Mouse (Mus musculus) mammary gland, adult 2 months (tissue): ENCODE measurements around the gene Pdxk. TPM values are rescaled to one million over a fixed set of nuclear protein-coding genes. Genes with fewer than 3 reads are reported as not detected.

ENCODE experiments used
- polyA plus RNA-seq: library from polyadenylated mRNA; depleted of rRNA; stranded (reverse); fragments of >200 nt; gene quantifications from 2 replicates; pipeline ENCODE4 v1.2.3, GENCODE M21; 2012; ENCODE audit warnings: low replicate concordance; rRNA removed

Gene Pdxk
- 36.1 and 37.3 TPM in 2 replicates for polyA plus RNA-seq

DNA sequence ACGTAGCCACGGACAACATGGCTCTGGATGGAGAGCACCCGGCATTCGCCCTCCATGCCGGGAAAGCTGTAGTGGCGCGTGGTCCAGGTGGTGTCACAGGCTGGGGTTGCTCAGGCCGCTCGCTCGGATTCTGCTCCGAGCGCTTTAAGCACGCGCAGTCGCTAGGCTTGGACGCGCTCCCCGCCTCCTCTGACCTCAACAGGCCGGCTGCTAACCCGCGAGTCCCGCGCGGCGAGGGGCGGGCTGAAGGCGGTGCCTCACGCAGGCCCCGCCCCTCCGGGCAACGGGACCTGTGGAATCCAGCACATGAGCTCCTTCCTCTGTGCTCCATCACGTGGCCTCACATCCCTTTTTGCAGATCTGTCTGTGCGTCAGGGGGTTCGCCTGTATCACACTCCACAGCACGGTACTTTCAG lies at the start of gene Pdxk:
TSS of gene Pdxk (minus strand) at position 184 of the 416 bp plus-strand sequence.

GRCm38 (mm10) chr10:78425181-78426041 lies 39.4 kb downstream of the Pdxk start, which contains the start of gene Cstb:
Cstb (plus strand) TSS chr10:78425669.

DNA sequence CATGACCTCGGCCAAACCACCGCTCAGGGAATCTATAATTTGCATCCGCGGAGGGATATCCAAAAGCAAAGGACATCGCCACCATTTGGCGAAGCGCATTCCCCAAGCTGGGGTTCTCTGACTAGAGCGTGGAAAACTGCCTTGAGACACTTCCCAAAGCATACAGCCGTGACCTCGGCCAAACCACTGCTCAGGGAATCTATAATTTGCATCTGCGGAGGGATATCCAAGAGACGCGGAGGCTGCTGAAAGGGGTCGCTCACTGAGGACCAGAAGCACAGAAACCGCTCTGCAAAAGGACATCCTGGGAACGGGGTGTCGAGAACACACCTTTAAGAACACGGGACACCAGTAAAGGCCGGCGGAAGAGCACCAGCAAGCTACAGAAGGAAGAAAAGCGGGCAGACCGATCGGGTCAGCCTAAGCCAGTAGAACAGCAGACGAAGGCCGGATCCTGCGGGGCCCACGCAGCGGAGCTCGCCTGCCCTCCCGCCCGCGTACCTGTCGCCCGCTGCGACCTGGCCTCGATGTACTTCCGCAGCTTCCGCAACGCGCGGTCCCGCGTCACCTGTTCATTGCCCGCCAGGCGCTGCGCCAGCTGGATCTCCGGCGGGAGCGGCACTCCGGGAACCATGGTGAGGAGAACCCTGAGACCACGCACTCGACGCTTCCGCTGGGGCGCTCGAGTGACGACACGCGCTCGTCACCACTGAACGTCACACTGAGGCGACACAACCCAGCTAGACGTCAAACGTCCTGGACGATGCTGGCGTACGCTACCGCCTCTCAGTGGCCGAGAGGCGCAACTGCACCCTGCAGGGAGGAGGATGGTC lies 52.2 kb downstream of the Pdxk start, which contains the start of gene Rrp1:
TSS of gene Rrp1 (minus strand) at position 725 of the 833 bp plus-strand sequence.

Other genes starting within 250 kb of the Pdxk start
- 54.3 and 64.9 TPM in 2 replicates for gene Trappc10, start 220.3 kb downstream of the Pdxk start, polyA plus RNA-seq
- 431 and 505 TPM in 2 replicates for gene Agpat3, start 112.5 kb downstream of the Pdxk start, polyA plus RNA-seq
- gene Rrp1, start 51.9 kb downstream of the Pdxk start, polyA plus RNA-seq = 51.0 and 63.2 TPM in 2 replicates
- gene Cstb, start 39.3 kb downstream of the Pdxk start, polyA plus RNA-seq = 46.1 and 53.4 TPM in 2 replicates
- gene Olfr1358, start 52.5 kb upstream of the Pdxk start, polyA plus RNA-seq = not detected in 2 replicates
- 48.0 and 59.2 TPM in 2 replicates for gene Ilvbl, start 109.4 kb upstream of the Pdxk start, polyA plus RNA-seq
- 32.6 and 39.2 TPM in 2 replicates for gene Syde1, start 127.0 kb upstream of the Pdxk start, polyA plus RNA-seq
- not detected in 2 replicates for gene Olfr1357, start 153.1 kb upstream of the Pdxk start, polyA plus RNA-seq